Mouse (Mus musculus) thymus, postnatal 0 days (tissue): ENCODE measurements around the gene 4933412E24Rik. TPM values are rescaled to one million over a fixed set of nuclear protein-coding genes. Genes with fewer than 3 reads are reported as not detected.

Experiments used
- DNase-seq: peaks from one replicate; pipeline ENCODE4 v3.0.0-alpha.2; 2015; ENCODE audit warnings: low spot score
- polyA plus RNA-seq: library from polyadenylated mRNA; unstranded; fragments of >200 nt; fragmentation: Nextera tagmentation; extraction: Ambion mirVana; gene quantifications from 2 replicates; pipeline ENCODE4 v1.2.1, GENCODE M21; 2015

The 4933412E24Rik gene
- not detected in 2 replicates for polyA plus RNA-seq

DNA sequence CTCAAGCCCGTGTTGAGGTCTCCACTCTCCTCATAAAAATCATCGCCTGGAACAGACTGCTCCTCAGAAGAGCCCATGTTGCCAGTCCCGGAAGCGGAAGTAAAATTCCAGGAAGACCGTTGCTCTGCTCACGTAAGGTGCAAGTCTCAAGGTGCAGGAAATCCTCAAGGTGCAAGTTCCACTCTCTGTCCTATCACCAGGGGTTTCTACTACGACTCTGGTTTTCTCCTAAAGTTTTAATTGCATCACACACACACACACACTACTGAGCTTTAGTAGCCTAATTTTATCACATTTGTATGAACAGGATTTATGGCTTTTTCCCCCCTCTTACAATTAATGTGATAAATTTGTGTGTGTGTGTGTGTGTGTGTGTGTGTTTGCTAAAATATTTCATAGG, at the start of gene 4933412E24Rik:
TSS of gene 4933412E24Rik (minus strand) at position 101 of the 400 bp plus-strand sequence.
- DNase-seq, result no peak

DNA sequence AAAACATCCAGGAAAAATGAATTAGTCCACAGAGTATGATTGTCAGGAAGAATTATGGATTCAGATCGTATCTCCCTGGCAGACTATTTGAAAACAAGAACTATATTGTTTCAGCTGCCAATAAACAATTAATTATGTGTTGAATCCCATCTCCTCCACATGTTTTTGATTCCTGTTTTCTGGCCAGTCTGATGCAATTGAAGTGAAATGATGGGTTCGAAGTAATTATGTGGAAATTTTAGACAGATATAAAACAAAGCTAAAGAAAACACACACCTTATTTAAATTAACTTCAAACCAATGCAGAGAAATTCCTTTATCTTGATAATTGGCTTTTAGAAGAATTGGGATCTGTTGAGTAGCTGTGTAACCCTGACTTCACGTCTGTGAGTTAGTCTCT, 14.3 kb upstream of the 4933412E24Rik start:
- no peak for DNase-seq

DNA sequence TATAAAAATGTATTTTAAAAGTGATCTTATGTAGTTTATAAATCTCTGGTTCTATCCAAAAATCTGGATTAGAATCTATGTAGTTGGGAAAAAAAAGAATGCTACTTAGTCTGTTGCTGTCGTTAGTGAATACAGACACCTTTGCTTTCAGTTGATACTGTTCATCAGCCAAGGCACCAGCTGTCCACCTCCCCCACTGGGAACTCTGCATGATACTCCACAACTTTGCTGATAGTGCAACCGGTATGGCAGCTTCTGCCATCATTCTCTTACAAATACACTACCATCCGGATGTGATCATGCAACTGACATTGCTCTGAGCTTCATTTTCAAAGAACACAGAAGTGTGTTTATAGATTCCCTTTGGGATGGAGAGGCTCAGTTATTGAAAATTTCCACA, 4.8 kb upstream of the 4933412E24Rik start:
- DNase-seq, result no peak

DNA sequence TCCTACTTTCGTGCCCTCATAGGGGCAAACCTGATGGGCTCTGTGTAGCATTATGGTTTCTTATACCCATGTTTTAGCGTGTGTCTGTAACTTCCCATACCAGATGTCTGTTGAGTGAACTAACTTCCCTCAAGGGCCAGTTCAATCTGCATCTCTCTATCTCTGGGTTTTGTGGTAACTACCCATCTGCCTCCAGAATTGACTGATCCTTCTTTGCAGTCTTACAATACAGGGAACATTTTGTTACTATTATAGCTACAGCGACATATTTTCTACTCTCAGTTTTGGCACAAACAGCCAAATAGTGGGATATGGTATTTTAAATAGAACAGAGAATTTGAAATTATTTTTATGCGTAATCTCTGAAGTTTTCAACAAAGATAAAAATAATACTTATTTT, 6.2 kb downstream of the 4933412E24Rik start:
- DNase-seq, result no peak

DNA sequence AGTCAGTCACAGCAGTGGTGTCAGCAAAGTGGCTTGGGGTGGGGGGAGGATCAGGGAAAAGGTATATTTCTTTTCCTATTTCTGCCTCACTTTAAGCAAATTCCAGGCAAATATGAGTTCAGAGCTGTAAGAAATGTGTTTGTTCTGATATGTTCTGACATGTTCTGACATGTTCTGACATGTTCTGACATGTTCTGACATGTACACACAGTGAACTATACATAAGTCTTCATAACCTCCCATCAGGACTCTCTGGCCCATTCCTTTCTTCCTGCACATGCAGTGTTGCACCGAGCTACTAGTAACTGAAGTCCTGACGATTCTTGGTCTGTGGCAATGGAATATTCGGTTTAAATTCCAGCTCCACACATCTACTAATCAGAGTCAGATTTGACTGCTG, 6.8 kb downstream of the 4933412E24Rik start:
- DNase-seq, result no peak

DNA sequence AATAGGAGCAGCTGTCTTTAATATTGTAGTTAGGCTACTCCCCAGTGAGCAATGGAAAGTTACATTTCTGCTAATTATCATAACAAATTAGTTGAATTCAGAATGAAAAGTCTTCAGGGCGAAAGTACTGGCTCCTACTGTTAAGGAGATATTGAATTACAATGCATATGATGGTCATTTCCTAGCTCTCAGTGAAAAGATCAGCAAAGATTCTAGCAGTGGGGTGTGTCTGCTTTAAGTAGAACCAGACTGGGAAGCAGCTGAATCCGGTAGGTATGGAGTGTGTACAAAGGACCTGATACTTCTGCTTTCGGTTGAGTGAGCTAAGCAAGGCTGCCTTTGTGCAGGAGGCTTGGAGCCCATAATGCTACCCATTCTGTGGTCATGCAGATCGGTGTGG, 32.6 kb downstream of the 4933412E24Rik start:
- no peak for DNase-seq

DNA sequence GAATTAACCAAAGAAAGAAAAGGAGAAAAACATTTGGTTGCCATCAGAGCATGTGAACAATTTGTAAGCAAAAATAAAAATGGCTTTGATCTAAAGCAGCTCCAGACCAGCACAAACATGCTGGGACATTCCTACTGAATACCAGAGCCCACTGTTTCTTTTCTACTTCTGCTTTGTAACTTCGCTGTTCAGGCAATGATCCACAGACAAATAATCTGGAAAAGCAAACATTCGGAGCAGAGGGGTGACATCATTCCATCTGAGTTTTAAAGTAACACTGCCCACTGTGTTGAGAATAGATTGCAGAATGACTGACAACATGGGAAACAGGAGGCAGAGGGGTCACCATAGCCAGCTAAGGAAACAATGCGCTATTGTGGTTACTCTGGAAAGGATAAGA, 41.1 kb downstream of the 4933412E24Rik start:
- DNase-seq, result no peak

DNA sequence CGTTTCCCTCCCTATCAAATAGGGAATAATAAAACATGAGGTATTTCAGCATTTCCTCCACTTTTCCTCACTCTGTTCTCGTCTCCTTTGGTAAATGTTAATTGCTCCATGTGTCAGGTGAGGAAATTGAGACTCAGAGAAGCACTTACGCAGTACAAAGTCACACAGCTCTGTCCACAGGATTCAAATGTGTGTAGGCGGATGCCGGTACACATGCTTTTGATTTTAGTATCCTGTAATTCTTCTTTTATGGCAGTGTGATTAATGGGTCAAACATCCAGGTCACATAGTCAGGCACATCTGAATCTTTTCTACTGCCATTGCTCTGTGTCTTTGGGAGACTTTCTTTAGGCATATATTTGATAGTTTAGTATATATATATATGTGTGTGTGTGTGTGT, 41.8 kb downstream of the 4933412E24Rik start:
- no peak for DNase-seq

DNA sequence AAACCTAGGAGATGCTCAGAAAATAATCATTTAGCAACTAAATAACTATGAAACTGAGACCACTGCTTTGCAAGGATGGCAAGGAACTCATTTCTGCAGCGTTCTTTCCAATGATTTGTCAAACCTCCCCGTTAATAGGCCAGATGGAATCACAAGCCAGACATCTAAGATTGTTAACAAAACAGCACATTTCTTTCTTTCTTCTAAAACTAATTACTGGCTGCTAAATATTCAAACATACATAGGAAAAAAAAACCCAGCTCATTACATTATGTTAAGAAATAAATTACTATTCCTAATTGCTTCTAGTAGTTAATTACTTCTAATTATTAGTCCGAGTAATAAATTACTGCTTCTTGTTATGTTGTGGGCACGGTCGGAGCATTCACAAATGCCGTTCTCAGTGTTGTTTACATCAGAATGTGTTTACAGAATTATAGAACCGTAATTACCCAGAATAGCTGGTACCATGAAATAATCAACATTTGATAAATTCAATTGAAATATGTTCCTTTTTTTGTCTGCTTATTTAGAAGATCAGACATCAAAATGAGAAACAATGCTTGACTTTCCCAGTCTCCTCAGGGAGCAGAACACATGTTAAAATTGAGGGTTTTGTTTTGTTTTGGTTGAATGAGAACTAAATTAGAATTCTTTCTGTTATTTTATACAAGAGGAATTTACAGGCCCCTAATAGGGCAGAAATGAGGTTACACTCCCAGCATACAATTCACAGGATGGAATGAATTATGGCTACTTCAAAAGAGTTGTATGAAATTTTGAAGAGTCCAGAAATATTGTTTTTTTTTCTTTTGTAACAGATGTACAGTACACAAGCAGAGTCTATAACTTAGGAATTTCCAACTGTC, 42.5 kb downstream of the 4933412E24Rik start:
- DNase-seq, result no peak
